Mouse (Mus musculus): ENCODE data around the gene Pate3. TPM values are rescaled to one million over a fixed set of nuclear protein-coding genes. Genes with fewer than 3 reads are reported as not detected.
"Not testable (repeated sequence)": the region's sequence is repeated elsewhere in the genome, so short reads cannot be mapped to it uniquely, and the experiment has no call there.

Pate3 gene
- polyA plus RNA-seq (2012; rRNA removed), result not detected in 2 replicates

DNA sequence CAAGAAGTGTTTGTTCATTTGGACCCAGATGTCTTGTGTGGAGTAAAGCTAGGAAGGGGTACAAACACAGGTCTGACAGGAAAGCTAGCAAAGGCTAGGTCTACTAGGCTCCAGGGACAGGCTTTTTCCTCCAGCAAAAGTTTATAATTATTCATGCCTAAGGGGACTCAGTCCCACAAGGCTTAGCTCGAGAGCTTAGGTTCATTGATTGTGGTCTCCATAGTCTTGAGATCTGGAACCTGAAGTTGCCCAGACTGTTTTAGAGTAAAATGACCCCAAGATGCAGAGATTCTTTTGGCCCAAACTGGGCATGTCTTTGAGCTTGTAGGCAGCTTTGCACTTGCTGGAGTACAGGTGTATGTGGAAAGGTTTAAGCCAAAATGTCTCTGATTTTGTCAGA lies at the start of gene Pate3:
Pate3 (minus strand) TSS at position 101 of the 400 bp plus-strand sequence.
- TF ChIP-seq POLR2A (IDR thresholded peaks at IDR 0.05; ENCODE audit: low read depth, low read length) (no peak), CTCF (IDR thresholded peaks at IDR 0.05; ENCODE audit: extremely low read depth, insufficient read length, insufficient replicate concordance, low read depth, low read length) (no peak)
- H3K4me3 ChIP-seq (ENCODE audit: low read depth, low read length), result no peak within 1 kb of the TSS
- H3K27me3 ChIP-seq (ENCODE audit: control insufficient read depth, insufficient read depth, low read length), result no peaks in the 10 kb centered on the region
- no peak within 1 kb of the TSS for H3K27ac ChIP-seq (ENCODE audit: insufficient read depth, low read depth, low read length)
- no peaks in the 10 kb centered on the region for H3K36me3 ChIP-seq (ENCODE audit: control insufficient read depth, insufficient read depth, low read length)
- H3K4me1 ChIP-seq (ENCODE audit: control insufficient read depth, insufficient read depth, insufficient read length, low read length), result no peaks in the 10 kb centered on the region
- 56% methylated on average over 1 of the region's 1 CpGs for WGBS

DNA sequence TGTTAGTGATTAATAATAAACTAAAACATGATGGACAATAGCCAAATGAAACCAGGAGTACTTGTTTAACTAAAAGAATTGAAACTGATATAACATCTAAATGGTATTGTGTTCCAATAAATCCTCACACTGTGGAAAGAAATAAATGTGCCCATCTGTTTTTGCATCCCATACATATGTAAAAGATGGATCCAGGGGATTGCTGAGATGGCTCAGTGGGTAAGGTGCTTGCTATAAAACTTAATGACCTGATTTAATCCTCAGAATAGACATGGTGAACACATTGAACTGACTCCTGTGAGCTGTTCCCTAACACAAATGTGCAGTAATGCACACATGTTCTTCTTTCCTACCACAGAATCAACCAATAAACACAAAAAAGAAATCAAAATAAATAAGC lies 43.9 kb upstream of the Pate3 start:
- no peak overlapping the region for H3K4me3 ChIP-seq (ENCODE audit: low read depth, low read length)
- no peaks in the 10 kb centered on the region for H3K4me1 ChIP-seq (ENCODE audit: control insufficient read depth, insufficient read depth, insufficient read length, low read length)
- H3K27ac ChIP-seq (ENCODE audit: insufficient read depth, low read depth, low read length), result no peak overlapping the region
- no peak for TF ChIP-seq CTCF (IDR thresholded peaks at IDR 0.05; ENCODE audit: extremely low read depth, insufficient read length, insufficient replicate concordance, low read depth, low read length)
- TF ChIP-seq POLR2A (IDR thresholded peaks at IDR 0.05; ENCODE audit: low read depth, low read length), result no peak
- no peaks in the 10 kb centered on the region for H3K36me3 ChIP-seq (ENCODE audit: control insufficient read depth, insufficient read depth, low read length)
- H3K27me3 ChIP-seq (ENCODE audit: control insufficient read depth, insufficient read depth, low read length), result no peaks in the 10 kb centered on the region

DNA sequence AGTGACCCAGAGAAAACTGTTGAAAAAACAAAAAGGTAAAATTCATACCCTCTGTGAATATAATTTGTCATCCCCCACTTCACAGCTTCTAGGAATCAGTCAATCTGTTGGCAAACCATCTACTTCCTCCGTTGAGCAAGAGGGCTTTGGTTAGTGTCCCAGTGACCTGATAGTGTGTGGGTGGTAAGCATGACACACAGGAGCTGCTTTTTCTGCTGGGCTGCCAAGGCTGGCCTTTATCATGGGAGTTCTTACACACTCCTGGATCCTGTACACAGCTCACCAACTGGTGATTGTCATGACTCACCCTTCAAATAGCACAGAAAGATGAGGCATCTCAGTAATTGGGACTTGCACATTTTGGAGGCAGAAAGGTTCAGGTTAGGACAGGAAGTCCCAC lies 39.0 kb upstream of the Pate3 start, which contains the start of gene Pate1:
Pate1 (minus strand) TSS at position 378 of the 400 bp plus-strand sequence.
- no peak within 1 kb of the TSS for H3K4me3 ChIP-seq (ENCODE audit: low read depth, low read length)
- no peak for TF ChIP-seq POLR2A (IDR thresholded peaks at IDR 0.05; ENCODE audit: low read depth, low read length)
- no peak for TF ChIP-seq CTCF (IDR thresholded peaks at IDR 0.05; ENCODE audit: extremely low read depth, insufficient read length, insufficient replicate concordance, low read depth, low read length)
- no peaks in the 10 kb centered on the region for H3K36me3 ChIP-seq (ENCODE audit: control insufficient read depth, insufficient read depth, low read length)
- H3K27ac ChIP-seq (ENCODE audit: insufficient read depth, low read depth, low read length), result no peak within 1 kb of the TSS
- no peaks in the 10 kb centered on the region for H3K4me1 ChIP-seq (ENCODE audit: control insufficient read depth, insufficient read depth, insufficient read length, low read length)
- no peaks in the 10 kb centered on the region for H3K27me3 ChIP-seq (ENCODE audit: control insufficient read depth, insufficient read depth, low read length)
- WGBS, result 48% methylated on average over 1 of the region's 1 CpGs

DNA sequence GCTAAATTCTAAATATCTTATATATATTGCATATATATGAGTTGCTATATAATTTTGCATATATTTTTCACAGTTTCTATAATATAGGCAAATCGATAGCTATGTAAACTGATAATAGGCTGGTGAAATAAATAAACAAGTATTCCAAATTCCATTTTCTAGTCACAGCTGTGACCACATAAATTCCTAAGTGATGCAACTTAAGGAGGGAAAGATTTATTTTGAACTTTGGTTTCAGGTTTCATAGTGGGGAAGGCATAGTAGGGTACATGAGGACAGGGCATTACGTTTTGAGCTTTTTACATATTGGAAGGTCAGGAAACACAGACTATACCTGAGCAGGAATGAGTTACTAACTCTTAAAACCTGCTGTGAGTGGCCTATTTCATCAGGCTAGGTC lies 25.6 kb upstream of the Pate3 start:
- 85% methylated on average over 2 of the region's 2 CpGs for WGBS
- TF ChIP-seq CTCF (IDR thresholded peaks at IDR 0.05; ENCODE audit: extremely low read depth, insufficient read length, insufficient replicate concordance, low read depth, low read length) (no peak), POLR2A (IDR thresholded peaks at IDR 0.05; ENCODE audit: low read depth, low read length) (no peak)
- Histone ChIP-seq H3K27ac (ENCODE audit: insufficient read depth, low read depth, low read length) (no peak overlapping the region), H3K4me3 (ENCODE audit: low read depth, low read length) (no peak overlapping the region), H3K36me3 (ENCODE audit: control insufficient read depth, insufficient read depth, low read length) (no peaks in the 10 kb centered on the region), H3K4me1 (ENCODE audit: control insufficient read depth, insufficient read depth, insufficient read length, low read length) (no peaks in the 10 kb centered on the region), H3K27me3 (ENCODE audit: control insufficient read depth, insufficient read depth, low read length) (no peaks in the 10 kb centered on the region)

DNA sequence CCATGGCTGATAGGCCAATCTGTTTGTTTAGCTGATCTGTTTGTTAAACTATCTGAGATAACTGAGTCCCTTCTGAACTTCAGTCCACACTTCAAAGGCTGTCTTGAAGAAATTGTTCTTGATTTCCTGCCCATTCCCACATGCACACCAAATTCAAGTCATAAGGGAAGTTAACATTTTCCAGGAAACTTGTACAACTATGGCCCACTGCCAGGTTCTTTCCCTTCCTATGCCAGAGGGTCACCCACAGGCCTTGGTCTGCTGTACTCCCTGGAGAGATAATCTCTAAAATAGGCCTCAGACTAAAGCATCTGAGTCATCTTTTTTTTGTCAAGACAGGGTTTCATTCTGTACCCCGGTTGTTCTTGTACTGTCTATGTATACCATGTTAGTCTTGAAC lies 15.0 kb downstream of the Pate3 start:
- H3K36me3 ChIP-seq (ENCODE audit: control insufficient read depth, insufficient read depth, low read length), result no peaks in the 10 kb centered on the region
- H3K27me3 ChIP-seq (ENCODE audit: control insufficient read depth, insufficient read depth, low read length), result no peaks in the 10 kb centered on the region
- no peak overlapping the region for H3K4me3 ChIP-seq (ENCODE audit: low read depth, low read length)
- no peaks in the 10 kb centered on the region for H3K4me1 ChIP-seq (ENCODE audit: control insufficient read depth, insufficient read depth, insufficient read length, low read length)
- no peak overlapping the region for H3K27ac ChIP-seq (ENCODE audit: insufficient read depth, low read depth, low read length)
- TF ChIP-seq POLR2A (IDR thresholded peaks at IDR 0.05; ENCODE audit: low read depth, low read length) (no peak), CTCF (IDR thresholded peaks at IDR 0.05; ENCODE audit: extremely low read depth, insufficient read length, insufficient replicate concordance, low read depth, low read length) (no peak)
- 54% methylated on average over 1 of the region's 1 CpGs for WGBS

DNA sequence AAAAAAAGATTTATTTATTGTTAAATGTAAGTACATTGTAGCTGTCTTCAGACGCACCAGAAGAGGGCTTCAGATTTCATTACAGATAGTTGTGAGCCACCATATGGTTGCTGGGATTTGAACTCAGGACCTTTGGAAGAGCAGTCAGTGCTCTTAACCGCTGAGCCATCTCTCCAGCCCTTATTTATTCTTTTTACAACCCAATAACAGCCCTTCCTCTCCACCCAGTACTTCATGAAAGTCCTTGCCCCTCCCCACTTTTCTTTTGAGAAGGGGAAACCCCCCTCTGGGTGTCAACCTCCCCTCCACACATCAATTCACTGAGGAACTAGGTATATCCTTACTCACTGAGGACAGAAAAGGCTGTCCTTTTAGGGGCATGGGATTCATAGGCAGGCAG lies 31.2 kb downstream of the Pate3 start:
- H3K4me1 ChIP-seq (ENCODE audit: control insufficient read depth, insufficient read depth, insufficient read length, low read length); H3K4me3 ChIP-seq (ENCODE audit: low read depth, low read length); H3K36me3 ChIP-seq (ENCODE audit: control insufficient read depth, insufficient read depth, low read length); H3K27me3 ChIP-seq (ENCODE audit: control insufficient read depth, insufficient read depth, low read length); H3K27ac ChIP-seq (ENCODE audit: insufficient read depth, low read depth, low read length): not testable (repeated sequence)
- WGBS, result 67% methylated on average over 2 of the region's 2 CpGs

DNA sequence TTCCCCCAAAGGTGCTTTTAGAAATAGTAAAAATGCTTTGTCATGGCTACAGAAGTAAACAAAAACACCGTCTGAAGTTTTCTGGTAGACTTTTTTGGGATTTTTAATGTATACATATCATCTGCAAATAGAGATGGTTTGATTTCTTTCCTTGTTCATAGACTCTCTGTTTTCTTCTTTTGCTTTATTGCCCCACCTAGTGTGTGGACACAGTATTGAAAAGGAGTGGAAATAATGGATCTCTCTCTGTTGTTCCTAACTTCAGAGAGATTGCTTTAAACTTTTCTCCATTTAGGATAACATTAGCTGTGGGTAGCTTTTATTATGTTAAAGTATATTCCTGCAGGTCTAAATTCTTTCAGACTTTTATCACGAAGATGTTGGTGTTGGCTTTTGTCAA lies 34.0 kb downstream of the Pate3 start:
- no peaks in the 10 kb centered on the region for H3K27me3 ChIP-seq (ENCODE audit: control insufficient read depth, insufficient read depth, low read length)
- H3K36me3 ChIP-seq (ENCODE audit: control insufficient read depth, insufficient read depth, low read length), result no peaks in the 10 kb centered on the region
- H3K4me1 ChIP-seq (ENCODE audit: control insufficient read depth, insufficient read depth, insufficient read length, low read length), result no peaks in the 10 kb centered on the region
- no peak overlapping the region for H3K27ac ChIP-seq (ENCODE audit: insufficient read depth, low read depth, low read length)
- TF ChIP-seq CTCF (IDR thresholded peaks at IDR 0.05; ENCODE audit: extremely low read depth, insufficient read length, insufficient replicate concordance, low read depth, low read length) (no peak), POLR2A (IDR thresholded peaks at IDR 0.05; ENCODE audit: low read depth, low read length) (no peak)
- 32% methylated on average over 2 of the region's 2 CpGs for WGBS
- no peak overlapping the region for H3K4me3 ChIP-seq (ENCODE audit: low read depth, low read length)

DNA sequence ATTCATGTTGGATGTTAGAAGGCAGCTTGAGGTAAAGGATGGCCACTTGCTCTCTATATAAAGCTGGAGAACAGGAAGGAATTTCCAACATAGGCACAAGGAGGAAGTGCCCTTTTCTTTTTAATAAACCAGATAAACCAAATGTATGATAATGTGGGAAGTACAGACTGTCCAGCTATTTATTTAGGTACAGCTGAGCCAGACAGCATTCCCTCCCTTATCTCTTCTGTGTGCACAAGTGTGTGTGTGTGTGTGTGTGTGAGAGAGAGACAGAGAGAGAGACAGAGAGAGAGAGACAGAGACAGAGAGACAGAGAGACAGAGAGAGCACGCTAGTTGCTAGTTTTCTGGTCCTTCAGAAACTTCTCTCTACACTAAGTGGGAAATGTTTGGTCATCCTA lies 36.2 kb downstream of the Pate3 start, which contains the start of gene Pate4:
Pate4 (minus strand) TSS at position 101 of the 400 bp plus-strand sequence.
- H3K4me3 ChIP-seq (ENCODE audit: low read depth, low read length), result no peak within 1 kb of the TSS
- H3K4me1 ChIP-seq (ENCODE audit: control insufficient read depth, insufficient read depth, insufficient read length, low read length), result no peaks in the 10 kb centered on the region
- TF ChIP-seq POLR2A (IDR thresholded peaks at IDR 0.05; ENCODE audit: low read depth, low read length) (no peak), CTCF (IDR thresholded peaks at IDR 0.05; ENCODE audit: extremely low read depth, insufficient read length, insufficient replicate concordance, low read depth, low read length) (no peak)
- H3K27ac ChIP-seq (ENCODE audit: insufficient read depth, low read depth, low read length), result no peak within 1 kb of the TSS
- no peaks in the 10 kb centered on the region for H3K27me3 ChIP-seq (ENCODE audit: control insufficient read depth, insufficient read depth, low read length)
- no peaks in the 10 kb centered on the region for H3K36me3 ChIP-seq (ENCODE audit: control insufficient read depth, insufficient read depth, low read length)
- 80% methylated on average over 1 of the region's 1 CpGs for WGBS

All from small intestine, adult 2 months (tissue).